Mouse (Mus musculus) lung, postnatal 4 days (tissue): ENCODE measurements around the gene Vps45.
"Not testable (repeated sequence)": the region's sequence is repeated elsewhere in the genome, so short reads cannot be mapped to it uniquely, and the experiment has no call there.

Source experiments
- DNase-seq, 2 experiments: peaks; one replicate each; pipeline ENCODE4 v3.0.0; 2021

Gene Vps45

GRCm38 (mm10) chr3:95994975-95995801, 63.1 kb downstream of the Vps45 start:
- peak; percentile 65 to 67 for DNase-seq

GRCm38 (mm10) chr3:95994381-95994846, 63.9 kb downstream of the Vps45 start:
- DNase-seq, result peak; percentile 32 to 58

GRCm38 (mm10) chr3:95993881-95994280, 64.4 kb downstream of the Vps45 start:
- DNase-seq, result peak; percentile 59 to 62

- DNase-seq, result peak; percentile 30 to 49
Measured at GRCm38 (mm10) chr3:95992990-95993603, 65.2 kb downstream of the Vps45 start.

- peak; percentile 26 to 42 for DNase-seq
Measured at GRCm38 (mm10) chr3:95990413-95990941, 67.8 kb downstream of the Vps45 start.

- DNase-seq, result peak; percentile 82 to 92
Measured at GRCm38 (mm10) chr3:95988969-95989368, 69.3 kb downstream of the Vps45 start.

- DNase-seq, result no peak
Measured at GRCm38 (mm10) chr3:95988138-95988537, 70.1 kb downstream of the Vps45 start.

GRCm38 (mm10) chr3:95987386-95988110, 70.7 kb downstream of the Vps45 start:
- DNase-seq, result peak; percentile 45 to 60

- DNase-seq, result no peak
Measured at GRCm38 (mm10) chr3:95986984-95987383, 71.3 kb downstream of the Vps45 start.

- DNase-seq, result peak; percentile 71
Measured at GRCm38 (mm10) chr3:95986001-95986622, 72.2 kb downstream of the Vps45 start.

- peak; percentile 72 to 78 for DNase-seq
Measured at GRCm38 (mm10) chr3:95985209-95986000, 72.9 kb downstream of the Vps45 start.

- DNase-seq, result no peak
Measured at GRCm38 (mm10) chr3:95982129-95982528, 76.1 kb downstream of the Vps45 start.

GRCm38 (mm10) chr3:95980276-95980970, 77.8 kb downstream of the Vps45 start:
- DNase-seq, result no peak

- DNase-seq, result peak in 1 of 2 experiments; percentile 19
Measured at GRCm38 (mm10) chr3:95978265-95978664, 80.0 kb downstream of the Vps45 start.

GRCm38 (mm10) chr3:95977587-95977986, 80.7 kb downstream of the Vps45 start:
- DNase-seq, result not testable (repeated sequence)

- no peak for DNase-seq
Measured at GRCm38 (mm10) chr3:95977079-95977478, 81.2 kb downstream of the Vps45 start.

- peak; percentile 58 to 59 for DNase-seq
Measured at GRCm38 (mm10) chr3:95972873-95973634, 85.2 kb downstream of the Vps45 start.

GRCm38 (mm10) chr3:95972251-95972872, 85.9 kb downstream of the Vps45 start:
- no peak for DNase-seq

GRCm38 (mm10) chr3:95970661-95971060, 87.6 kb downstream of the Vps45 start:
- not testable (repeated sequence) for DNase-seq

GRCm38 (mm10) chr3:95969277-95969676, 89.0 kb downstream of the Vps45 start:
- no peak for DNase-seq
